In genomic region chr10:110587529-110587928, GRCm38 (mm10) we compare ENCODE assay signal across 10 mouse cellular contexts.
A peak's percentile ranks its signal among the peaks of the same experiment; 100 is the strongest.
DNase-seq lines count a peak whose midpoint lies in the region; ATAC-seq and TF ChIP-seq lines count a peak whose summit lies in the region.
"Had no signal": no experiment of that assay in that cellular context is flagged by ENCODE, and none has a peak within 500 bp of the region (broad histone marks: within the 10 kb centered on the region; RNA-seq: fewer than 3 reads in every experiment).

No protein-coding gene starts in this region.

- H3K4me1 ChIP-seq in kidney, embryonic 16.5 days (ENCODE audit: insufficient read depth, low read length), result peaks cover 6% of the 10 kb centered on the region
- H3K4me1 ChIP-seq in midbrain, postnatal 0 days (ENCODE audit: insufficient read depth, low read length), result no peaks in the 10 kb centered on the region
- H3K4me1 ChIP-seq in midbrain, embryonic 10.5 days, result no peaks in the 10 kb centered on the region
- H3K4me1 ChIP-seq in stomach, postnatal 0 days (replicated peaks; ENCODE audit: control insufficient read depth, insufficient read depth), result no peaks in the 10 kb centered on the region
- H3K4me1 ChIP-seq: liver, embryonic 13.5 days had no signal

- peak overlapping the region; percentile 28; the same call in 1 of the 2 replicates for H3K4me2 ChIP-seq in kidney, embryonic 16.5 days (replicated peaks; ENCODE audit: low read depth, low read length)
- H3K4me2 ChIP-seq in midbrain, postnatal 0 days (ENCODE audit: low read depth, low read length, poor library complexity, severe bottlenecking), result no peak overlapping the region
- H3K4me2 ChIP-seq in stomach, postnatal 0 days (replicated peaks; ENCODE audit: low read depth), result peak overlapping the region; percentile 18; the same call in 1 of the 2 replicates
- H3K4me2 ChIP-seq: heart, embryonic 12.5 days; liver, embryonic 13.5 days had no signal

- H3K9me3 ChIP-seq in kidney, embryonic 16.5 days (ENCODE audit: low read length), result no peaks in the 10 kb centered on the region
- no peaks in the 10 kb centered on the region for H3K9me3 ChIP-seq in midbrain, postnatal 0 days (ENCODE audit: low read length)
- H3K9me3 ChIP-seq in midbrain, embryonic 10.5 days (replicated peaks), result no peaks in the 10 kb centered on the region
- no peaks in the 10 kb centered on the region for H3K9me3 ChIP-seq in stomach, postnatal 0 days (ENCODE audit: control insufficient read depth, low read length)
- H3K9me3 ChIP-seq: heart, embryonic 12.5 days; liver, embryonic 13.5 days had no signal

- DNase-seq in cerebellum, postnatal 10 days, result peak; percentile 27 to 43
- DNase-seq in cerebellum, adult 8-10 months, result no peak
- no peak for DNase-seq in kidney, adult 9 months
- peak; percentile 40 for DNase-seq in midbrain, postnatal 0 days (ENCODE audit: low spot score)
- no peak for DNase-seq in midbrain, embryonic 10.5 days (ENCODE audit: low spot score)
- no peak for DNase-seq in stomach, postnatal 0 days (ENCODE audit: low spot score)
- DNase-seq in adrenal gland, adult 18-20 months (ENCODE audit: low spot score in 2 of 2), result no peak
- DNase-seq: liver, embryonic 13.5 days had no signal

- peak overlapping the region; percentile 3; the same call in 1 of the 2 replicates for H3K27ac ChIP-seq in kidney, embryonic 16.5 days (ENCODE audit: low read length)
- no peak overlapping the region for H3K27ac ChIP-seq in midbrain, postnatal 0 days (ENCODE audit: low read depth, low read length)
- no peak overlapping the region for H3K27ac ChIP-seq in midbrain, embryonic 10.5 days (replicated peaks)
- H3K27ac ChIP-seq in stomach, postnatal 0 days (replicated peaks), result no peak overlapping the region
- H3K27ac ChIP-seq: liver, embryonic 13.5 days had no signal

- no peak overlapping the region for H3K4me3 ChIP-seq in kidney, embryonic 16.5 days (ENCODE audit: low read length)
- no peak overlapping the region for H3K4me3 ChIP-seq in midbrain, postnatal 0 days (ENCODE audit: low read depth, low read length)
- H3K4me3 ChIP-seq in midbrain, embryonic 10.5 days, result no peak overlapping the region
- no peak overlapping the region for H3K4me3 ChIP-seq in stomach, postnatal 0 days (ENCODE audit: low read depth, low read length)
- H3K4me3 ChIP-seq: heart, embryonic 12.5 days; liver, embryonic 13.5 days had no signal

- H3K27me3 ChIP-seq in kidney, embryonic 16.5 days (ENCODE audit: insufficient read depth, low read length), result no peaks in the 10 kb centered on the region
- no peaks in the 10 kb centered on the region for H3K27me3 ChIP-seq in midbrain, postnatal 0 days (ENCODE audit: insufficient read depth, low read length)
- H3K27me3 ChIP-seq in midbrain, embryonic 10.5 days (ENCODE audit: low read depth, poor library complexity, severe bottlenecking), result no peaks in the 10 kb centered on the region
- no peaks in the 10 kb centered on the region for H3K27me3 ChIP-seq in stomach, postnatal 0 days (ENCODE audit: control insufficient read depth, insufficient read depth, low read length)
- H3K27me3 ChIP-seq: heart, embryonic 12.5 days; liver, embryonic 13.5 days had no signal

- H3K9ac ChIP-seq in kidney, embryonic 16.5 days (replicated peaks; ENCODE audit: low read length), result no peak overlapping the region
- no peak overlapping the region for H3K9ac ChIP-seq in midbrain, postnatal 0 days (replicated peaks; ENCODE audit: low read length, poor library complexity, severe bottlenecking)
- H3K9ac ChIP-seq in stomach, postnatal 0 days (ENCODE audit: low read length), result no peak overlapping the region
- H3K9ac ChIP-seq: heart, embryonic 12.5 days; liver, embryonic 13.5 days had no signal

- ATAC-seq in kidney, embryonic 16.5 days (ENCODE audit: low FRiP score, low TSS enrichment), result peak; percentile 93
- no peak for ATAC-seq in midbrain, postnatal 0 days (ENCODE audit: low FRiP score)
- ATAC-seq in stomach, postnatal 0 days (ENCODE audit: low FRiP score, low TSS enrichment), result no peak

- TF ChIP-seq CTCF in midbrain, postnatal 0 days (IDR thresholded peaks at IDR 0.05), result no peak
- no peak for TF ChIP-seq CTCF in stomach, postnatal 0 days (IDR thresholded peaks at IDR 0.05; ENCODE audit: low read depth)

- no peak for TF ChIP-seq EP300 in stomach, postnatal 0 days (optimal IDR thresholded peaks at IDR 0.05)

- 20% methylated on average over 13 of the region's 13 CpGs for WGBS in kidney, embryonic 16.5 days
- WGBS in midbrain, postnatal 0 days, result 49% methylated on average over 13 of the region's 13 CpGs
- WGBS in midbrain, embryonic 10.5 days, result 84% methylated on average over 13 of the region's 13 CpGs
- WGBS in stomach, postnatal 0 days, result 31% methylated on average over 13 of the region's 13 CpGs

- H3K36me3 ChIP-seq in kidney, embryonic 16.5 days (ENCODE audit: insufficient read depth, low read length), result no peaks in the 10 kb centered on the region
- H3K36me3 ChIP-seq in midbrain, postnatal 0 days (ENCODE audit: insufficient read depth, low read length), result no peaks in the 10 kb centered on the region
- H3K36me3 ChIP-seq in midbrain, embryonic 10.5 days, result no peaks in the 10 kb centered on the region
- no peaks in the 10 kb centered on the region for H3K36me3 ChIP-seq in stomach, postnatal 0 days (ENCODE audit: control insufficient read depth, insufficient read depth, low read length)
- H3K36me3 ChIP-seq: heart, embryonic 12.5 days; liver, embryonic 13.5 days had no signal

Comparison
In these comparisons a context has a peak if more than half of its experiments do, and no peak if none do; other contexts are left out.
1. DNase-seq: peak in cerebellum, postnatal 10 days (2 of 2) and midbrain, postnatal 0 days (single experiment); none in cerebellum, adult 8-10 months (single experiment), kidney, adult 9 months (single experiment), midbrain, embryonic 10.5 days (single experiment), stomach, postnatal 0 days (single experiment) and adrenal gland, adult 18-20 months (0 of 2).